Mouse (Mus musculus): ENCODE data around the gene C2cd6.

DNA sequence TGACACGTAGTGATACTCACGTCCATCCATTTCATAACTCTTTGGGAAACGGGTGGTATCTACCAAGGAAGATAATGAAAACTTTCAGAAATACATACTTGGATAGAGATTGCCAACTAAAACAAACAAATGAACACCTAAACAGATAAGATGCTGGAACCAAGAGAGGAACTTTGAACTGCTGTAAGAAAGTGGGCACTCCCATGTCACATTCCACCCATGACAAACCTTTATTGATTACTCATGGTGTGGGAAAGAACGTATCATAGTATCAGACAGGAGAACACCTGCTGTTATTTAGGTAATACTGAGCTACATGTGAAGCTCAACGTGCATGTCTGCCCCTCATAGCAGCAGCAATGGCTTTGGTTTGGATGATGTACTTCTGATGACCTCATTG, 30.9 kb upstream of the C2cd6 start:
- TF ChIP-seq POLR2A (IDR thresholded peaks at IDR 0.05; ENCODE audit: insufficient read length, low read depth) (no peak), MYOG (IDR thresholded peaks at IDR 0.05; ENCODE audit: control insufficient read depth in 1 of 3, insufficient read depth in 1 of 3, insufficient read length in 2 of 3, low read depth in 2 of 3) (no peak), POLR2AphosphoS2 (IDR thresholded peaks at IDR 0.05; ENCODE audit: insufficient read length, low read depth) (no peak), MAX (IDR thresholded peaks at IDR 0.05; ENCODE audit: low read depth) (no peak), USF1 (IDR thresholded peaks at IDR 0.05; ENCODE audit: low read depth) (no peak), MYOD1 (IDR thresholded peaks at IDR 0.05; ENCODE audit: control insufficient read depth in 1 of 3, insufficient read length in 2 of 3, low read depth in 2 of 3) (no peak), TCF12 (IDR thresholded peaks at IDR 0.05; ENCODE audit: insufficient read depth, poor library complexity, severe bottlenecking) (no peak), CEBPB (IDR thresholded peaks at IDR 0.05; ENCODE audit: insufficient read depth, poor library complexity, severe bottlenecking) (no peak), SRF (IDR thresholded peaks at IDR 0.05; ENCODE audit: control insufficient read depth, insufficient read length, low read depth) (no peak), E2F4 (IDR thresholded peaks at IDR 0.05; ENCODE audit: insufficient read depth) (no peak), REST (IDR thresholded peaks at IDR 0.05; ENCODE audit: insufficient read depth, insufficient read length) (no peak)
